Mouse (Mus musculus) liver, postnatal 0 days (tissue): ENCODE measurements around the gene Ptprf.

ENCODE experiments used
- CTCF ChIP-seq: sonication (generic); IDR thresholded peaks from 2 replicates; pipeline ENCODE4 v1.5.1; 2016; ENCODE audit warnings: antibody characterized with exemption, low read depth
- EP300 ChIP-seq: IDR thresholded peaks from 2 replicates; pipeline ENCODE4 v1.6.1; 2016; ENCODE audit warnings: antibody characterized with exemption, low read depth, mild to moderate bottlenecking

DNA sequence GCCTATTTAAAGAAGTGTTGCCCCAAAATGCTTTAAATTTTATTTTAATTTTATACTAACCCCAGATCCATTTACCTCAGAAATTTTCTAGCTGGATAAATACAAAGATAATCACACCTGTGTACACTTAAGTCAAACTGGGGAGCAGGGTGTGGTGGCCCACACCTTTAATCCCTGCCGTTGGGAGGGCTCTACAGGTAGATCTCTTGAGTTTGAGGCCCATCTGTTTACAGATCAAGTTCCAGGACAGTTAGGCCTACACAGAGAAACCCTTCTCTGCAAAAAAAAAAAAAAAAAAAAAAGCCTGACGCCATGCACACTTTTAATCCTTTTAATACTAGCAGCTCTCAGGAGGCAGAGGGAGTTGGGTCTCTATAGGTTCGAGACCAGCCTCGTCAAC lies 44.8 kb upstream of the Ptprf start:
- TF ChIP-seq CTCF (no peak), EP300 (no peak)
